Mouse (Mus musculus) urinary bladder, postnatal 4 days (tissue): ENCODE results near the gene Sf1.

Experiments used
- DNase-seq, 2 experiments: peaks; one replicate each; pipeline ENCODE4 v3.0.0; 2021 to 2022; ENCODE audit warnings: low spot score in 2 of 2

Sf1 gene

DNA sequence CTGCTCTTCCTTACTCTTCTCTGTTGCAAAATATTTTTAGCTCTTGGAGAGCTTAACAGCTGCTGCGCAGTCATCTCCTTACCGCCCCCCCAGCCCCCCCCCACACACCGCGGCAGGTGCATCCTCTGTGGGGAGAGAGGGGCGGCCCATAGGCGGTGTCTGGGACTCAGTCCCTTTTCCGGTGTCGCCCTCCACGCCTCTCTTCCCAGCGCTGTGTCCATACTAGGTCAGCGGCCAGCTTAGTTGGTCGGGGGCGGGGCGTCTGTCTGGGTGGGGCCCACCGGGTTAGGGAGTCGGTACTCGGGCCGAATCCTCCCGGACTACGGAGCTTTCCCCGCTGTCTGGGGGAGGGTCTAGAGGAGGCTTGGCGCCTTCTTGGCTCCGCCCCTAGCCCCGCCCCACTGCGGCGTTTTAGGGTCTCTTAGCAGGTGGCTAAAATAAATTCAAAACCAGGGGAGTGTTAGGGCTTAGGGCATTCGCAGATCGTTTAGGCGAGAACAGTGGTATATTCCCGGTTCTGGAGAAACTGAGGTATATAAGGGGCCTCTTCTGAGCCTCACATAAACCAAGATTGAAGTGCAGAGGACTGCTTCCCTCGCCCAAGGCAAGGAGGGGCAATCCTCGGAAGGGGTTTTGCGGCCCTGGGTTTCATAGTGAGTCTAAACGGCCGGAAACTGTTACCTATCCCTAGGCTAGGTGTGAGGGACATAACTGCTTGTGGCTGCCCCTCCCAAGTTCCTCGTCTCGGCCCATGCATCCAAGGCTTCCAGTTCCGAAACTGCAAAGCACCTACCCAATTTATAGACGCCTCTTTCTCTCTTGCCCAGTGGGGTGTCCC lies 35.2 kb downstream of the Sf1 start:
- DNase-seq, result peak; percentile 70 to 76

DNA sequence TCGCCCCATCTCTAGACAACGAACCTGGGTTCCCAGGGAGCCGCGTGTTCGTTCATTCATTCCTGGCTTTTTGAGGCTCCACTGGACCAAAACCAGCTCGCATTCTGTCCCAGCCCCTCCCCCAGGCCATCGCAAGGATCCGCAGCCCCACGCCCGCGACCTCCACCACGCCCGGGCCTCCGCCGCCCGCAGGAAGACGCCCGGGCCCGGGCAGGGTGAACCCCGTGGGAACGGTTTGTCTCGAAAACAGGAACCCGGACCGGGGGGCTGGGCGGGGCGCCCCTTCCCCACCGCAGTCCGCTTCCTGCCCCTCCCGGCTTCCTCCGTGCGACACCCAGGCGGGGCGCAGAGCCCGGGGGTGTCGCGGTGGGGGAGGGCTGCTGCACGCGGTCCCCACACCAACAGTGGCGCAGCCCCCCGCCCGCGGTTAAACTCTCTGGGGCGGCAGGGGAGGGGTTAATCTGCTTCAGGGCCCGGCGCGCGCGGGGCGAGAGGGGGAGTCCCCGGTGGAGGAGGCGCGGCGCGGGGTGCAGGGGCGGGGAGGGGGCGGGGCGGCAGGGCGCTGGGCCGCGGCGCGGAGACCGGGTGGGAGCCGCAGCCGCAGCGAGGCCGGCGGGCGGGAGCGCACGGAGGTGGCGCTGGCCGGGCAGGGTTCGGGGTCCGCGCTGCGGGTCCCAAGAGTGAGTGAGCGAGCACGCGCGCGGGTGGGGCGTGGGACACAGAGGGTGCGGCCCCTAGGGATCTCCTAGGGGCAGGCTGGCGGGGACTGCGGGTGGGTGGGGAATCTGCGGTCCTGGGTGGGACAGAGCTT lies 36.0 kb downstream of the Sf1 start, which contains the start of gene Rasgrp2:
TSS of gene Rasgrp2 (plus strand) at position 56 of the 811 bp plus-strand sequence.
- DNase-seq, result peak in 1 of 2 experiments; percentile 53

DNA sequence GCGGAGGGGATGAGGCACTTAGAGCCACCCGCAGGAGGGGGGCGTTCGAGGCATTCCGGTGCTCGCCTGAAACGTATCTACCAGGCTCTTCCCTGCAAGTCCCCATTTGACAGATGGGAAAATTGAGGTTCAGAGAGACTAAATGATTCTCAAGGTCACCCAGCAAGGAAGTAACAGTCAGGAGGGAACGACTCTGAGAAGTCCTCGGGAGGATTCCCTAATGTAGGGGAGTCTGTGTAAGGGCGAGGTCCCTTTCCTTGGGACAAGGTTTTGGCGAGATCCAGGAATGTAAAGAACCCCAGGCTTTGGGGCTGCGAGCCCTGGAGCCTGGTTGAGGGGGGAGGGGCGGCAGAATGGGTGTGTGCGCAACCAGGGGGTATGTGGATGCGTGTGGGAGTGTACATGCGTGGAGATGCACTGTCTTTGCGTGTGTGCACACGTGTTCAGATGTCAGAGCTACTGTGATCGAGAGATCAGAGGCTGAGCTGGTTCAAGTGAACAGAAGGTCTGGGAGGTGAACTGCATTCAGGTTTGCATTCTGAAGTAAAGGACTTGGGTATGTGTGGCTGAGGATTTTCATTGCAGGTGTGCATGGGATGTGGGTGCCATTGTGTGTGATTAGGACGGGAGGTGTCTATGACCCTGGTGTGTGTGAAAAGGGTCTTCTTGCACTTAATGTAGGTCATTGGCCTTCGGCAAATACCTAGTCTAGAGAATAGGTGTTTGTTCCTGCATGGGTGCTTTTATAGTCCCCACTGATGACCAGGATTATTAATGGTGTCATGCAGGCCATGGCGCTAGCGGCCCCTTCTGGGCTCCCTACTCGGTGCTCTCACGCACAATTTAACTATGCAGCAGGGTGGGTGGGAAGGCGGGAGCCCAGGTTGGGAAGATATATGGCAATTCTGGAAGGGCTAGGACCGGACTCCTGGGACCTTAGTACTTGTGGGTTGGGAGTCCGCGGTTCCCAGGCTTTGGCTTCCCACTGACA lies 36.9 kb downstream of the Sf1 start:
- DNase-seq, result no peak

DNA sequence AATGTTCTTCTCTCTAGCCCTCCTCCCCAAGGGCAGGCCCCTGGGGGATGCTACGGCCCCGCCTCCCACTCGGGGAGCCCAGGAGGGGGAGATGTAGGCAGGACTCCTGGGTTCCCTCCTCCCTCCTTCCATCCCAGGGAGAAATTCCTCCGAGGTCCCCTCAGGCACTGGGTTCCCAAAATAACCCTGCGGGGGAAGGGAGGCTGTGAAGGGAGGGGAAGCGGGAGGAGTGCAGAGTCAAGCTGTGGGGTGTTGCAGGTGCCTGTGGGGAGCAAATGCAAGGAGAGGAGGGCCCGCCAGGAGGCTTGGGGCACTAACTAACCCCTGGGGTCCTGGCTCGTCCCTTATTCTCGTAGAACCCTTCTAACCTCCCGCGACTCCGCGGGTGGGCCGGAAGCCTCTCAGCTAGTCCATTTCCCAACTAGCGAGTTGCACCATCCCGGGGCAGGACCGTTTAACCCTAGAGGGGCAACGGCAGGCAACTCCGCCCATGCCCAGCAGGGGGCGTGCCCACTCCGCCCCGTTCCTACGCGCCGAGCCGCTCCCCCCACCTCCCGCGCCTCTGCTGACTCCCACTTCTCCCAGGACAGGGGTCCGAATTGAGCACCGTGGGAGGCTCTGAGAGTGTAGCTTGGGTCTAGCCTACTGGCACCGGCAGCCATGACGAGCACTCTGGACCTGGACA lies 37.8 kb downstream of the Sf1 start:
- peak; percentile 80 to 84 for DNase-seq

DNA sequence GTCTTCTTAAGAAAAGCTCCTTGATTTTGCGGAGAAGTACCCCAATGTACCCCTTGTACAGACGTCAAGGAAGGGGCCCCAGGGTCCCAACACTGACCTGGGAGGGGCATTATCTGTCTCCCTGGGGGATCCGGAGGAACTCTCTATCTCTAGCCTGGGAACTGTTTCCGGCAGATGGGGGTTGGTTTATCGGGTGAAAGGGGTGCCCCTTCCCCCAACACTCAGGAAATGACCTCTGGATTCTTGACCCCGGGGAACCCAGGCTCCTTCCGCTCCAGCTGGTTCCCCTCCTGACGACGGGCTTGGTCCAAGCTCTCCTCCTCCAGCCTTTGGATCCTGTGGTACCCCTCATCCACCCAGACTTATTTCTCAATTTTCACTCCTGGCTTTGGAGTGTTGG lies 38.5 kb downstream of the Sf1 start:
- no peak for DNase-seq

DNA sequence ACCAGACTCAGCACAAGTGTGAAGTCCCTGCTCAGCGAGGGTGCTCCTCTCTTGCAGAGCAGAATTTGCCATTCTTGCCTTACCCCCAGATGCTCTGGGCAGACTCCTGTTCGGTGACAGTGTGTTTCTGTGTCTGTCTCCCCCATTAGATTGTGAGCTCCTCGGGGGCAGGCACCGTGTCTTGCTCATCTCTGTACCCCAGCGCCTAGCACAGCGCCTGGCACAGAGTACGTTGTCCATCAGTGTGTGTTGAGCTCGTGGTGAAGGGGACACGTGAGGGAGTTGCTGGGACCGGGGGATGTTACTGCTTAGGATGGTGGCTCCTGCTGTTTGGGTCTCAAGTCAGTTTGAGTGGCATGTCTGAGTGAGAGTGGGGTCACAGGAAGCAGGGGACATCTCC lies 40.4 kb downstream of the Sf1 start:
- DNase-seq, result no peak

DNA sequence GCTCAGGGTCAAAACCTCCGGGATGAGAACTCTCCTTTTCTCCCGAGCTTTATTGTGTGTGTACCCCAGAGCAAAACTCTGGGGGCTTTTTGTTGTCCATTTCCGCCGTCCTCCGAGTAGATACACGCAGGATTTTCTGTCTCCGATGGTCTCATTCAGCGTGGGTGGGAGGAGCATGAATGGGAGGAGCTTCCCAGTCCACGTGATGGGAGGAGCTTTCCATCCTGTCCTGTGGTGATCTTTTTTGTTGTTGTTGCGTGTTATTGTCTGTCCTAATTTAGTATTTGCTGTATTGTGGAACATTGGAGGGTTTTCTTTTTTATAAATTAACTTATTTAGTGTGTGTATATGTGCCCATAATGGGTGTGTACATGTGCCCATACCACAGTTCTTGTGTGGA lies 41.9 kb downstream of the Sf1 start:
- DNase-seq, result no peak

DNA sequence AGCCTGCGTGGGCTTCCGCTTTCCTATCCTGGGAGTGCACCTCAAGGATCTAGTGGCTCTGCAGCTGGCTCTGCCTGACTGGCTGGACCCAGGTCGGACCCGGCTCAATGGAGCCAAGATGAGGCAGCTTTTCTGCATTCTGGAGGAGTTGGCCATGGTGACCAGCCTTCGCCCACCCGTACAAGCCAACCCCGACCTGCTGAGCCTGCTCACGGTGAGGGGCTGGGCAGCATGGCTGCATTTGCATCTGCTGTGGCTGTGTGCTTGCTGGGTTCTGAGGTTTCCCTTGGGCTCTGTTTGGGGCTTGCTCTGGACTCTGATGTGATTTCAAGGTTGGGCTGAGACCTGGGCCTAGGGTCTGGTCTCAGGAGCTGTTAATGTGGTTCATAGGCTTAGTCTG lies 43.6 kb downstream of the Sf1 start:
- DNase-seq, result no peak

DNA sequence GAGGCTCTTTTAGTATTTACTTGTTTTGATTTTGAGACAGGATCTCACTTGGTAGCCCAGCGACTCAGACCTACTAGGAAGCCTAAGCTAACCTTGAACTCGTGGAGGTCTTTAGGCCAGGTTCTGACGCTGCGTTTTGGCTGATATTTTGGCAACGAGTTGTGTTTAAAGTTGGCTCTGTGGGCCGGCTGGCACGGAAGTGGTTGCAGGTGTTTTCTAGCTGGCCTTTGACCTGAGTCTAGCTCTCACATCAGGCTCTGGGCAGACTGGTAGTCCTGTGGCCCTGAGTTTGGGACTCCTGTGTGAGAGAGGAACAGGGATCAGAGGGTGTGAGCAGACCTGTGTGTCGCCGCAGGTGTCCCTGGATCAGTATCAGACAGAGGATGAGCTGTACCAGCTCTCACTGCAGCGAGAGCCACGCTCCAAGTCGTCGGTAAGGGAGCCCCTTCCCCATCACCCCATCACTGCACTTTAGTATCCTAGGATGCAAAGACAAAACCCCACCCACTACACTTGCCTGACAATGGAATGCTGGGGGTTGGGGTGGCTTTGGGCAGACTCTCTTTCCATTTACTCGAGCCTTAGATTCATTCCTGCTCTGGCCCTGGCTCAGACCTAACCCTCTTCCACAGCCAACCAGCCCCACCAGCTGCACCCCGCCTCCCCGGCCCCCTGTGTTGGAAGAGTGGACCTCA lies 44.5 kb downstream of the Sf1 start:
- no peak for DNase-seq

DNA sequence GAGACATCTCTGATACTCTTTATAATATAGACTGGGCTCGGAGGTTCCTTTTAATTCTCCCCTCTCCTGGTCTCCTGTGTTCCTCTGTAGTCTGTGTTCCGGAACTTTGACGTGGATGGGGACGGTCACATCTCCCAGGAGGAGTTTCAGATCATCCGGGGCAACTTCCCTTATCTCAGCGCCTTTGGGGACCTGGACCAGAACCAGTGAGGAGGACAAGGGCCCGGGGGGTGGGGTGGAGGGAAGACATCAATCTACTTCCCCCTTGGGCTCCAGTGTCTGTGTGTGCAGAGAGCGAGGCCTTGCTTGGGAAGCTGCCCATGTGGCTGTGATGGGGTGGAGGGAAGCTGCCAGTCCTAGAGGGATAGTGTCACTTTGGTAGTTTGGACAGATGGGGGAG lies 45.3 kb downstream of the Sf1 start:
- DNase-seq, result no peak

DNA sequence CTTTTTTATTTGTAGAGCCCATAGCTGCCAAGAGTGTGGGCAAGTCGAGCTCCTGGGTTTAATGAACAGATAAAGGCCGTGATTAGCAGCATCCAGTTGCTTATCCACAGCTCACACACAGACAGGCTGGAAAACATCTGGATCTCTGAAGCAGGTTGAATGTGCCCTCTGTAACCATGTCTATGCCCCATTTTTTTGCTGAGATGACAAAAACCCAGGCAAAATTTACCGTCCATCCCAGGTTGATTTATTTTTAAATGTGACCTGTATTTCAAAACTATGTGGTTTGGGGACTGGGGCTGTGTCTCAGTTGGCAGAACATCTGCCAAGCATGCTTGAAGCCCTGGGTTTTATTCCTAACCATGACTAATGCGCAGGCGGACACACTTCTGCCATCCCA lies 45.7 kb downstream of the Sf1 start:
- no peak for DNase-seq

DNA sequence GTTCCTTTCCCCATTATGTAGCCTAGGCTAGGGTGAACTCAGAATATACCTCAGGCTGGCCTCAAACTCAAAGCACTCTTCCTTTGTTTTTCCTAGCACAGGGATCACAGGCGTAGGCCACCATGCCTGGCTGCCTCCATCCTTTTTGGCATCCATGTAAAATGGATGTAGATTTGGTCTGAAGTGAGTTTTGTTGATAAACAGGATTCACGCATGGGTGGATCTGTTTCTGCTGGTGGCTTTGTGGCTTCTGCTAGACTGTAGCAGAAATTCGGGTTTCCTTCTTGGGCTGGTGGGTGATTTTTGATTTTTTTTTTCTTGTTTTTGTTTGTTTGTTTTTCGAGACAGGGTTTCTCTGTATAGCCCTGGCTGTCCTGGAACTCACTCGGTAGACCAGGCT lies 46.4 kb downstream of the Sf1 start:
- DNase-seq, result no peak

DNA sequence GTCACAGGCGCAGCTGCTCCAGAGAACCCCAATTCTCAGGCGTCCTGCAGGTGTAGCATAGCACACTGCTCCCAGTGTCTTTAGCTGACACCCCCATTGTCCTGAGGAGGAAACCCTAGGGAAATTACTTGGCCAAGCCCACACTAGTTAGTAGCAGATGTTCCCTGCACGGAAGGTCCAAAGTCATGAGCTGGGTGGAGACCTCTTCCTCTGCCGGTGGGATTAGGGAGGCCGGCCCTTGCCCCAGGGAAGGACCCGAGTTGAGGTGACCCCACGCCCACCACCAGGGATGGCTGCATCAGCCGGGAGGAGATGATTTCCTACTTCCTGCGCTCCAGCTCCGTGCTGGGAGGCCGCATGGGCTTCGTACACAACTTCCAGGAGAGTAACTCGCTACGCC lies 49.3 kb downstream of the Sf1 start:
- no peak for DNase-seq

DNA sequence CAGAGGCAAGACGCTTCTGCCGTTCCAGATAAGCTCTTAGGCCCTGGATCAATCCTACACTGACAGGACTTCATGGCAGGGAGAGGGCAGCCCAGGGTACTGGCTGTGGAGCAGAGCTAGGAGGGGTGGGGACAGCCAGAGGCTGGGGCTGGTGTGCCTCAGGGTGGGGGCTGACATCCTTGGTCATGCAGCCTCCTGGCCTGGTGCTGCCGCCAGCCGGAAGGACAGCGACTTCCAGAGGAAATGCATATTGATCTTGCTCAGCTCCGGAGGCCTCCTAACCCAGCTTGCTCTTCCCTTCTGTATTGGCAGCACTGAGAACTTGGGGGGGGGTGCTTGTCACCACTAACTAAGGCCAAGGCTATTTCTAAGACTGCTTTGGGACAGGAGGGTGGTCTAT lies 52.0 kb downstream of the Sf1 start:
- DNase-seq, result no peak

DNA sequence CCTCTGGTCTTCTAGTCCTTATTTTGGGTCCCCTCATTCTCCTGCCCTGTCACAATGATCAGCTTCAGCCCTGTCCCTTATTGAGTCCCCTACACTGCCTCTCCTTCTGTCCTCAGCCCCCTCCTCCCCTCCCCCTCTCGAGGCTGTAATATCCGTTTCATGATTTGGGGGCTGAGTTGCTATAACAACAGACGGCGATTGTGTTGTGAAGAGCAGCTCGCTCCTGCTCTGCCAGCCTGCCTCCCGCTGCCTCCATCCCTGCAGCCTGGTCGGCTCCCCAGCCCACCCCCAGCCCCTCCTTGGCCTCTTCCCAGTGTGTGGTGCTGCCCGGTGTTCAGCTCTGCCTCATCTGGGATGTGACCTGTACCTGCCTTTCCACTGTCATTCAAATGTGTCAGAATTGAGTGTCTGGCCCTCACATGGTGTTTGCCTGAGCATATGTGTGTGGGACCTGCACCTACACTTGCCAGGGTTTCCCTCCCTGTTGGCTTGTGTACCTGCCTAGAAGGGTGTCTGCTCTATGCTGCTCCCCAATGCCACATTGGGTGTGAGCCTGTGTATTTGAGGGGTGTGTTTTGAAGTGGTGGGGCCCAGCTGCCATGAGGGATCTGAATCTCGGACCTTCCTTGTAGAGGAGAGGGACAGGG lies 52.8 kb downstream of the Sf1 start:
- no peak for DNase-seq

DNA sequence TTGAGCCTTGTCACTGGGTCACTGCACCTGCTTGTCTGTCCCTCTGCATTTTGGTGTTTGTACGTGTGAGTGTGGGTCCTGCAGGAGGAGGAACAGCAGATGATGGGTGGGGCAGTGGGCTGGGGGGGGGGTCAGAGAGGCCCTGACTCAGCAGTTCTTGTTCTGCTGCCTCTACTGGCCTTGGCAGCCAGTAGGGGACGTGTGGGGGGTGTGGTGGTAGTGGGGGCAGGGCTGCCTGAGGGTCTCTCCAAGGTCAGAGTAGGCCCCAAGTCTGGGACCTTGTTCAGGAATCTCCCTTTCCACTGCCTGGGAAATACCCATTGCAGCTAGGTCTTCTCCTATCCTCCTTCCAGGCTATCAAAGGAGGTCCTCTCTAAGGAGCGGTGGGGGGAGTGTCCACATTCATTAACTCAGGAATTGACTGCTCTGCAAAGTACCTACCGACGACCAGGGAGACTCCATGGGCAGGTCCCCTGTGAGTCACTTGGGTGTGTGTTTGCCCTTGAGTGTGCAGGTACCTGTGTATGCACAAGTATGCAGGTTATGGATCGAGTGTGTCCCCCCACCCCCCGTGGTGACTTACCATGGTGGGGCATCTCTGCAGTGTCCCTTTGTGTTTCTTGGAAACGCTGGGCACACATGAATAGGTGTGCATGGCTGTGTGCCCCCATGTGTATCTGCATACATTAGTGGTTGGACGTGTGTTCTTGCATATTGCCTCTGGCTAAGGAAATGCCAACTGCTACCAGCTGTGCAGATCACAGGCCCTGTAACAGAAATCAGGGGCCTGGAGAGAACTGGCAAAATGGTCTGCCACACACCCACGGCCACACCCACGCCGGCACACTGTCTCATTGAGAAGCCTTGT lies 53.6 kb downstream of the Sf1 start:
- no peak for DNase-seq

DNA sequence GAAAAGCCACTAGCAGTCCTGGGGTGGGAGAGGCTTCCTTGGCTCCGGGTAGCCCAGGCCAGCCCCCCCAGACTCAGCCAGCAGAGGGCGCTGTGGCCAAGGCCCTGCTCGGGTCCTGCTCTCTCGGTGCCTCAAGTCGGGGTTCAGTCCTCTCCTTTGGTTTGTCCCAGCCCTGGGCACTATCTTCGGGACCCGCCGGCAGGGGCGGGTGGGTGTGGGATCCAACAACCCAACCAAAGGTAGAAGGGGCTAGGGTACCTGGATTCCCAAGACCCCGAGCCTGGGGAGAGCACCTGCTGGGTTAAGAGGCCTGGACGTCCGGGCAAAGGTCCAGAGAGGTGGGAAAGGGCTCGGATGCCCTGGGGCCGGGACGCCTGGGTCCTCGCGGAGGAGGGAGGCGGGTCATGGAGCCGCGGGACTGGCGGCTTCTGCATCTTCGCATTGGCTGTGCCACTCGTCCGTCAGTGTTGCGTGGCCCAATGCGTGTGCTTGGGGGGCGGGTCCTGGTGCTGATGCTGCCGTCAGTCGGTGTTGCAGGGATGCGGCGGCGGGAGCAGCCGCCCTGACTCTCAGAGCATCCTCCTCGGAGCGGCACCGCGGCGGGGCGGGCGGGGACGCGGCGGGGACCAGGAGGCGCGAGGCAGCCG lies 54.9 kb downstream of the Sf1 start, which contains the start of gene Nrxn2:
TSS of gene Nrxn2 (plus strand) at position 499 of the 647 bp plus-strand sequence.
- peak; percentile 73 to 86 for DNase-seq

DNA sequence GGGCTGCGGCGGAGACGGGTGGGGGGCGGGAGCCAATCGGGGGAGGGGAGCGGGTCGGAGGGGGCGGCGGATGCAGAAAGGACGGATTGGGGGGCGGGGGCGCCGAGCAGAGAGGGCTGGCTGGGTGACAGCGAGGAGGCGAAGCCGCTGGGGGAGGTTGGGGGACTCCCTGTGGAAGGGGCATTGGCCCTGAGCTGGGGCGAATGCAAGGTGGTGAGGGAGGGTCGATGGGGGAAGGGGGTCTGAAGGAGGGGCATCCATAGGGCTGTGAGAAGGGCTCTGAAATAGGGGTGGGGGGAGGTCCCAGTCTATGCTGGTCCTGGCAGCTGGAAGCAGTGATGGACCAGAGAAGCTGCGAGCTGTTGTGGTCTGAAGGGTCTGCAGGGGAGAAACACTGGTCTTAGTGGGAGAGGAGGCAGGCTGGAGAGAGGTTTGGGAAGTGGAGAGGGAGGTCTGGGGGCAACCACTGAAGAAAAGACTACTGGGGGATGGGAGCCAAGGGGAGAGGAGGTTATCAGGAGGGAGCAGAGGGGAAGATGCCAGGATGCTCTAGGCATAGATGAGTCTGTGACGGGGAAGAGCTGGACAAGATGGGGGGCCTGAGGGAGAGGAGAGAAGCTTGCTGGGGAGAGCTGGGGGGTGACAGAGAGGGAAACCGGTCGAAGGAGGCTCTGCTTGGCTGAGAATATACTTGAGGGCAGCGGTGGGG lies 55.6 kb downstream of the Sf1 start:
- no peak for DNase-seq
